Mouse (Mus musculus): ENCODE data around the gene Ube2v1. TPM values are rescaled to one million over a fixed set of nuclear protein-coding genes. Genes with fewer than 3 reads are reported as not detected.

The Ube2v1 gene
- total RNA-seq, 2 experiments from 2014 or later = 49.7 to 112 TPM

DNA sequence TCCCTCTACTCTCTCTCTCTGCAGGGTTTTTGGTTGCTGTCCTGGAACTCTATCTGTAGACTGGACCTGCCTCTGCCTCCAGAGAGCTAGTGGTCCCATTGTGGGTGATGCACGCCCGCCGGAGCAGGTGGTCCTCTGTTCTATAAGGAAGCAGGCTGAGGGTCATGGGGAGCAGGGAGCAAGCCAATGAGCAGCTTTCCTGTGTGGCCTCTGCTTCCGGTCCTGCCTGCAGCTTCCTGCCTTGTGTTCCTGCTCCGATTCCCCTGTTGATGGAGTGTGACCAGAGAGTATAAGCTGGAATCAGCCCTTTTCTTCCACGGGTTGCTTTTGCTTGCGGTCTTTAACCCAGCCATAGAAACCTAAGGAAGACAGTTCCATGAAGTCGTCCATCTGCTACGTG is 63.8 kb downstream of the Ube2v1 start:
- ATAC-seq (replicated peaks; ENCODE audit: poor library complexity, severe bottlenecking) = no peak

DNA sequence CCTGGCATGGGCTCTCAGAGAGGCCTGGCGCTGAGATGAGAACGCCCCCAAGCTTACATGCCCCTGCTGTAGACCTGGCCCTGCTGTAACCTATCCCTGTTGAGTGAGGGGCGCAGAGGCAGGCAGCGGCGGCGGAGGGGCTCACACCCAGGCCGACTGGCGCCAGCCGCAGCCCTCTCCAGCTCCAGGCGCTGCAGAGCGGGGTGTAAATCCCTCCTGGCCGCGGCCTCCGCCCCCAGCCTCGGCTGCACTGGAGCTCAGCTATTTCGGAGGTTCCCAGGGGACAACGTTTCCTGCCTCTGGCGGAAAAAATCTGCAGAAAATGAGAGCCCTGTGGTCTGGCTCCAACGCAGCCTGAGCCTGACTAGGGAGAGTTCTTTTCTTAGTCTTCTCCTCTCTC is 66.2 kb downstream of the Ube2v1 start:
- ATAC-seq (replicated peaks; ENCODE audit: poor library complexity, severe bottlenecking) = no peak

GRCm38 (mm10) chr2:167565312-167565656 is 66.6 kb downstream of the Ube2v1 start:
- no peak for ATAC-seq (replicated peaks; ENCODE audit: poor library complexity, severe bottlenecking)

DNA sequence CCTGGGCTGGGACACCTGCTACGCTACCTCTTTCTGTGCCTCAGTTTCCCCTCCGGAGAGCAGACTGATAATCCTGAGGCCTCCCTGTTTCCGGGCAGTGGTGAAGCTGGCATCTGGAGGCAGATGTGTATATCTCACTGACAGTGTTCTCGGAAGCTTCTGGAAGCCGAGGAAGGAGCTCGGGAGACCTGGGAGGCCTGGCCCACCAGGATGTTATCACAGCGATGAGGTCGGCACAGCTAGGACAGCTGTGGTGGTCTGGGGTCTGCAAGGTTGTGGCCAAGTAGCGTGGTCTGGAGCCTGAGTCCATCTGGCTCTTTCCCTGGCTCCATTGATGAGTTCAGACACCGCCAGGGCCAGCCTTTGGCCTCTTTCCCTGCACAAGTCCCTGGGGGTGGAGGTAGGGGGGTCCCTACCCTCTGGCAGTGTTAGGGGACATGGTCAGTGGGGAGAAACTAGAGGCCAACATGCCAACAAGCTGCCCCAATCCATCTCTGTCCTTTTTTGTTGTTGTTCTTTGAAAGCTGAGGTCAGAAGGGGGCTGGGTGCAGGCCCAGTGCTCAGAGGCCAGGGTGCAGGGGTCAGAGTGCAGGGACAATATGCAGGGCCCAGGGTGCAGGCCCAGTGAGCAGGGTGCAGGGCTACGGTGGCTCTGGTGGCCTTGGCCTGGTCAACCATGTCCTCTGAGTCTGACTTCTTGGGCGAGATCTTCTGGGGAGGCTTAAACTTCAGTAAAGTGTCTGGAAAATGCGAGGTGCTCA is 67.2 kb downstream of the Ube2v1 start:
- ATAC-seq (replicated peaks; ENCODE audit: poor library complexity, severe bottlenecking) = no peak

DNA sequence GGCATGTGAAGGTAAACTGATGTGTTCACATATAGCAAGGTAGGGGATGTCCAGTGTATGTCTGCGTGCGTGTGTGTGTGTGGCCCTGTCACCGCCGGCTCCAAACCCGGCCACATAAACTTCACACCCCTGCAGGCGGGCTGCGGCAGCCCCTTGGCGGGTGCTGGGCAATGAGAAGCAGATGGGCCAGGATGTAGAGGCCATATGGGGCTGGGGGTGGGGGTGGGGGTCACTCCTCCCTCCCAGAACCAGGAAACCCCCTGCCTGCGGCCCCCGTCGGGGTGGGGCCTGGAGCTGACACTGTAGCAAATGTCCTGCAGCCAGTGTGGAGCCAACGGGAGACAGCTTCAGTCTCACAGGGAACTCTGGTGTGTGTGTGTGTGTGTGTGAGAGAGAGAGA is 68.2 kb downstream of the Ube2v1 start:
- ATAC-seq (replicated peaks; ENCODE audit: poor library complexity, severe bottlenecking) = no peak

DNA sequence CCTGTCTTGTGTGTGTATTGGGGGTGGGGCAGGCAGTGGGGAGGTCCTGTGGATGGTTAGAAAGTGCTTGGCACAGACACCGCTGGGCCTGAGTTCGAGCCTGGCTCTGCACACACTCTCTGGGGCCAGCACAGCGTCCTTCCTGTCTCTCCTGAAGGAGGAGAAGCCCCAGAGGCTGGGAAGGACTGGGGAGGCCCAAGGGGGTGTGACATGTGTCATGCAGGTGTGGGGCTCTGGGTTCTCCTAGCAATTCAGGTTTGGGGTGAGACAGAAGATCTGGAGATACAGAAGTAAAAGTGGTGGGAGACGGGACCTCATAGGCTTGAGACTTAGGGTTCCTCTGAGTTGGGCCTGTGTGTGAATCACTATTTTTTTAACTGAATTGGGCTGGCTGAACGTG is 68.9 kb downstream of the Ube2v1 start:
- no peak for ATAC-seq (replicated peaks; ENCODE audit: poor library complexity, severe bottlenecking)

GRCm38 (mm10) chr2:167562101-167562500 is 69.8 kb downstream of the Ube2v1 start:
- no peak for ATAC-seq (replicated peaks; ENCODE audit: poor library complexity, severe bottlenecking)

DNA sequence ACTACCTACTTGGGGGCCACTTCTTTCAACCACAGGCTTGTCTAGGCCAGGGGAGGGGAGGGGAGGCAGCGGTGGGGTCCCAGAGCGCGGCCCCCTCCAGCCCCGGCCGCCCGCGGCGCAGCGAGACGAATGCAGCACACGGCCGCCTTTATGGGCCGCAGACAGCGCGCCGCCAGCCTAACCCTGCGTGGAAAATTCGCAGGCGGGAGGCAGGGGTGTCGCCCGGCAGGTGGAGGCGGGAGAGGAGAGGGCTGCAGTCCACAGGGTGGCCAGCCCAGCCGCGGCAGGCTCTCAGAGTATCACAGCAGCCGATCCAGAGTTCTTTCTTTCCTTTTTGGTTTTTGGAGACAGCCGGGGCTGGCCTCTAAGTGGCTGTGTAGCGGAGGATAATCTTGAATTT is 72.5 kb downstream of the Ube2v1 start:
- ATAC-seq (replicated peaks; ENCODE audit: poor library complexity, severe bottlenecking) = no peak

Other genes with a start within 250 kb of the Ube2v1 start
- gene Slc9a8, start 210.4 kb downstream of the Ube2v1 start, total RNA-seq (2014; fragmentation: Nextera tagmentation) = 39.4 and 54.4 TPM in 2 replicates
- gene Slc9a8, start 210.4 kb downstream of the Ube2v1 start, total RNA-seq (2017) = 21.1 and 22.0 TPM in 2 replicates
- gene Rnf114, start 139.4 kb downstream of the Ube2v1 start, total RNA-seq (2014; fragmentation: Nextera tagmentation) = 39.8 and 49.3 TPM in 2 replicates
- gene Rnf114, start 139.4 kb downstream of the Ube2v1 start, total RNA-seq (2017) = 24.3 and 25.7 TPM in 2 replicates
- 11.5 and 24.7 TPM in 2 replicates for gene Spata2, start 139.2 kb downstream of the Ube2v1 start, total RNA-seq (2014; fragmentation: Nextera tagmentation)
- gene Spata2, start 139.2 kb downstream of the Ube2v1 start, total RNA-seq (2017) = 7.4 and 8.1 TPM in 2 replicates
- gene Snai1, start 93.9 kb downstream of the Ube2v1 start, total RNA-seq (2014; fragmentation: Nextera tagmentation) = not detected in 2 replicates
- gene Snai1, start 93.9 kb downstream of the Ube2v1 start, total RNA-seq (2017) = not detected in 2 replicates
- 4.6 and 11.6 TPM in 2 replicates for gene Gm20431, start 29.4 kb upstream of the Ube2v1 start, total RNA-seq (2014; fragmentation: Nextera tagmentation)
- not detected in 2 replicates for gene Gm20431, start 29.4 kb upstream of the Ube2v1 start, total RNA-seq (2017)
- 11.8 and 15.7 TPM in 2 replicates for gene Cebpb, start 56.8 kb upstream of the Ube2v1 start, total RNA-seq (2014; fragmentation: Nextera tagmentation)
- gene Cebpb, start 56.8 kb upstream of the Ube2v1 start, total RNA-seq (2017) = 17.8 and 27.5 TPM in 2 replicates
- gene Tmem189, start 57.7 kb upstream of the Ube2v1 start, total RNA-seq (2014; fragmentation: Nextera tagmentation) = 24.7 and 28.9 TPM in 2 replicates
- 13.4 and 13.6 TPM in 2 replicates for gene Tmem189, start 57.7 kb upstream of the Ube2v1 start, total RNA-seq (2017)